In the genomic region with DNA sequence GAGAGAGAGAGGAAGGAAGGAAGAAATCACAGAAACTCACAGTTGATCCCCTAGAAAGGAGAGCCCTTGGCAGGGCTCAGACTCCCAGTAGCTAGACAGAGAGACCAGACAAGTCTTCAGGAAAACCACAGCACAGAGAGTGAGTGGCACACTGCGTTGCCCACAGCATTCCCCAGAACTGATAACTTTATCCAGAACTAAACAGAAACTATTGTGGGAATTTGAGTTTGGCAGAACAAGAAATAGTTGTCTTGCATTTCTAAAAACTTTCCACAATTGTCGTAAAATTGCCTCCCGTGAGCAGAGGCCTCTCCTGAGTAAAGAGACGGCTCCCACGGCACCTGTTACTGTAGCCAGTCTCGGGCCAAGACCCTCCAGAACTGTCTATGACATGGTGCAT, we compare ENCODE assay signal across 26 mouse cellular contexts.
"Had no signal": no experiment of that assay in that cellular context is flagged by ENCODE, and none has a peak within 500 bp of the region (broad histone marks: within the 10 kb centered on the region; RNA-seq: fewer than 3 reads in every experiment).

No protein-coding gene starts in this region.

- H3K4me2 ChIP-seq: heart, embryonic 12.5 days; hindbrain, embryonic 12.5 days; hindbrain, embryonic 14.5 days; intestine, embryonic 15.5 days; limb, embryonic 12.5 days; liver, embryonic 11.5 days; liver, embryonic 13.5 days had no signal

- H3K9ac ChIP-seq: heart, embryonic 12.5 days; hindbrain, embryonic 12.5 days; hindbrain, embryonic 14.5 days; intestine, embryonic 15.5 days; limb, embryonic 12.5 days; liver, embryonic 13.5 days had no signal

- H3K27ac ChIP-seq: gastrocnemius, adult 2 months; heart, embryonic 10.5 days; hindbrain, embryonic 10.5 days; hindbrain, embryonic 12.5 days; hindbrain, embryonic 14.5 days; intestine, embryonic 15.5 days; layer of hippocampus, adult 2 months; left cerebral cortex, adult 2 months; limb, embryonic 10.5 days; limb, embryonic 12.5 days; liver, embryonic 13.5 days had no signal

- H3K9me3 ChIP-seq: heart, embryonic 10.5 days; heart, embryonic 12.5 days; hindbrain, embryonic 10.5 days; hindbrain, embryonic 12.5 days; intestine, embryonic 15.5 days; limb, embryonic 10.5 days; limb, embryonic 12.5 days; liver, embryonic 13.5 days had no signal

- H3K4me3 ChIP-seq: gastrocnemius, adult 2 months; heart, embryonic 10.5 days; heart, embryonic 12.5 days; hindbrain, embryonic 10.5 days; hindbrain, embryonic 12.5 days; intestine, embryonic 15.5 days; layer of hippocampus, adult 2 months; left cerebral cortex, adult 2 months; limb, embryonic 10.5 days; limb, embryonic 12.5 days; liver, embryonic 13.5 days had no signal

- ATAC-seq: hindbrain, embryonic 16.5 days; inflammation-experienced regulatory T-cells, adult 6 months; intestine, embryonic 15.5 days; intestine, postnatal 0 days had no signal

- DNase-seq: gastrocnemius, adult 2 months; gastrocnemius, postnatal 10 days; gastrocnemius, postnatal 25 days; heart, postnatal 10 days; heart, postnatal 4 days; kidney, adult 18-20 months; kidney, adult 8-10 months; kidney, postnatal 10 days; kidney, postnatal 25 days; kidney, postnatal 4 days; liver; liver, embryonic 13.5 days had no signal

- H3K36me3 ChIP-seq: heart, embryonic 10.5 days; heart, embryonic 12.5 days; hindbrain, embryonic 10.5 days; hindbrain, embryonic 12.5 days; intestine, embryonic 15.5 days; limb, embryonic 10.5 days; limb, embryonic 12.5 days; liver, embryonic 13.5 days had no signal

- H3K4me1 ChIP-seq: intestine, embryonic 15.5 days had no signal
